Mouse (Mus musculus) frontal cortex, postnatal 10 days (tissue): ENCODE measurements at regions not wholly inside any gene's neighbourhood (a gene's known extent, or its start where the extent isn't known, plus 50 kb on each side); places are given as distances from the start of the nearest gene placed in this dataset.

ENCODE experiments used
- DNase-seq, 2 experiments: peaks; one replicate each; pipeline ENCODE4 v3.0.0; 2022; ENCODE audit warnings: low spot score in 2 of 2, mixed read lengths in 1 of 2

DNA sequence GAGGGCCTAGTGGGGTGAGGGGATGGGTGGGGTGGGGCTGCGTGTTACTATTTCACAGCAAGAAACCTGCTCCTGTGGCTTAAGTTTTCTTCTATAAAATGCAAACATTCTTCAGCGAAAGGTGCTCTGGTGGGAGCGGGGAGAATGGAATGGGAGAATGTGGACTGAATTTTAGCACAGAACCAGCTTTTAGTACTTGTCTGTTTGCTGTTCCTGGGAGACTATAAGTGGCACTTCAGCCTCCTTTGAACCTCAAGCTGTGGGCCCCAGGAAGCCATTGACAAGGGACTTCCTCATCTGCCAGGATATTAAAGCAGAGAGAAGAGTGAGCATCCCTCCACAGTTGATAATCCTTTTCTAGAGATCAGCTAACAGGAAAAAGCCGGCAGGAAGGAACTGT lies 580.2 kb downstream of the Zfp706 start:
- DNase-seq = no peak

DNA sequence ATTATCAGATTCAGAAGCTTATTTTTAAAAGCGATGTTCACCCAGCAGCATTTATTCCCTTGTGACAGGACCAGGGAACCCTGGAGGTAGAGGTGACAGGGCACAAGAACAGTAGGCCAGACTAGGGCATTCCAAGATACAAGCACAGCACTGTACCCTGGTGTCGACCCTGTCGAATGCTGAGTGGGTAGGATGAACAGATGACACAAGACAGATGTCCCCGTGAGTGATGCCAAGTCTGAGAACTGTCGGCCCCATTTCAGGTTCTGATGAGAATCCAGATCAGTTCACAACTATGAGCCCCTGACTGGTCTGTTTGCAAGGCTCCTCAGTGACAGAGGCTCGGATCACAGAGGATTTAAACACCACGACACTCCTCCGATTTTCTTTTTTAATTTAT lies 581.7 kb downstream of the Zfp706 start:
- DNase-seq = no peak

DNA sequence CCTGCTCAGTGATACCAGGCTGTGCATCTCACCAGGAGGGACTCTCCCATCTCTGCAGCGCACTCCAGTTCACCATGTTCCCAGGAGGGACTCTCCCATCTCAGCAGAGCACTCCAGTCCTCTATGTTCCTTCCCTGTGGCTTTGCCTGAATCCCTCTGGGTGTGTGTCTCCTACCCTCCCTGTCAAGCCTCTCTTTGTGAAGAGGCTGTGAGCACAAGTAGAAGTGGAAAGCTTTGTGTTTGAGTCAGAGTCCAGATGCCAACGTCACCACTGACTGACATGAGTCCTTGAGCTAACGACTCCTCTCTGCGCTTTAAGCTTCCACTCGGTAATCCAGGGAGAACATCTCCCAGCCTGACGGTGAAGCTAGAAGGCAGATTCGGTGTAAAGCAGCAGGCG lies 583.5 kb downstream of the Zfp706 start:
- DNase-seq = no peak

DNA sequence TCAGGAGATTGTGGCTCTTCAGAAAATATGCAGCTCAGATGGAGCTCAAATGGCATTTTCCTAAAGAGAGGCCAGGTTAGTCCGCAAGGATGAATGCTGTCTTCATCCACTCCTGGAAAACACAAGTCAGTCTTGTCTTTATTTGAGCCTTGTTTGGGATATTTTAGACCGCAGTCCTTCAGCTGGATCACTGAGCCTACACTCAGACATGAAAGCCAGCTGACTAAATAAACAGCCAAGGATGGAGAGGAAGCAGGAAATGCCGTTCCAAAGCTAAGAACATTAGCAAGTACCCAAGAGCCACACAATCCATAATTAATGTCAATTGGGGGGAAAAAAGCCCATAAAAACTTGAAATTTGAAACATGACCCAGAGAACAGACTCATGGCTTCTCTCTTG lies 584.8 kb downstream of the Zfp706 start:
- DNase-seq = no peak

DNA sequence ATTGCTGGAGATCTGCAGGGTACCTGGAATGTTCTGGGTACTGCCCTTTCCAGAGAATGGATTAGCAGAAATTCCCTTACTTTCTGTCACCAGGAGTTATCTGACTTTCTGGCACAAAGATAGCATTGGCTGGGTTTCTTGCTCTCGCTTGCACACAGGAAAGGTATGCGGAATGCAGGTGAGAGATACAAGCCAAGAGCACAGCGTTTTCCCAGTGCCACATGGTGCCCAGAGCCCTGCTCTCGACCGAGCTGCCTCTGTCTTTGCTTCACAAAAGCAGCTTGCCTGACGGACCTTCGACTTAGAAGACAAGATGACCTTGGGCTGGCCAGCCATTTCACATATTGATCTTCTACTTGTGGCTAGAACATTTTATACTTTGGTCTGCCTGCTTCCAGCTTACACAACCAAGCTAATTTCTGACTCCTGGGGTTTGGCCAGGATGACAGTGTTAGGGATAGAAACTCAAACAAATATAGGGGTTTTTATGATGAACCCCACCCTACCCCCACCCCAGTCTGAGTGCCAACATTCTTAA lies 587.6 kb downstream of the Zfp706 start:
- DNase-seq = no peak

DNA sequence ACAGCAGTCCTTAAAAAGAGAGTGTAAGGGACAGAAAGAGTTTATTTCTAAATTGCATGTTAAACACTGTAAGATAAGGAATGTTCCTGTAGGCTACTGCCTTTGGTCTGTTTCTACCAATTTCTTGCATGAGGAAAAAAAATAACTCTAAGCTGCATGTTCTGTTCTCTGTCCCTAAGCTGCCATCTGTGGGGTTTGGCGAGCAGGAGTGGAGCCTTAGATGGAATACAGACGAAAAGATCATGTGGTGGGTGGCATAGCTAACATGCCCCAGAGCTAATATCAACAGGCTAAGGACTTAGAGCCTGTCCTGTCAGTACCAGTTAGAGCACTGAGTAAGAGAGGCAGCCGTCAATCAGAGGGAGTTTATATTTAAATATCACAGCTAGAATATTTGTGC lies 590.1 kb downstream of the Zfp706 start:
- DNase-seq = peak in 1 of 2 experiments; percentile 26

DNA sequence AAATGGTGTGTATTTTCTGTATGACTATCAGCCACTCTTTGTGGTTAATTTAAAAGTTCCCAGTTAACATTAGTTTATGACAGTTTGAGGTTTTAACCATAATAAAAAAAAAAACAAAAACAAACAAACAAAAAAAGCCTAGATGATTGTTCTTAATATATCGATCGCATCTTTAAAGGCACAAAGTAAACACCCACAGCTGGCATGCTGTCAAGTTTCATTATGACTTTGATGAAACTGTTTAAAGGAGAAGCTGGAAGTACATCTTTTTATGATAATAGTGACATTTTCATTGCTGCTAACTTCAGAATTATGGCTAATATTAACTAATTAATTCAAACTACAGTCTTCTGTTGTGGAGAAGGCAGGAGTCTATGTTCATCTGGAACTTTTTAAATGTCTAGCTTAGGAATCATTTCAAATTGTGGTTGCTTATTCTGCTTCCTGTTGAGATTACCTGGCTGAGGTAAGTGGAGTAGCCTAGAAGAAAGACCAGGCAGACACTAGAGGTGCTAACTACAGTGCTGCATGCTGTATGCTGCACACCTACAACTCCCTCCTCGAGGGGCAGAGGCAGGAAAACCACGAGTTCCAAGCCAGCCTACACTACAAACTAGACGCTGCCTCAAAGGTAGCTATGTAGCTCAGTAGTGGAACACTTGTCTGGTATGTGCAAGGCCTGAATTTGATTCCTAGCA lies 591.9 kb downstream of the Zfp706 start:
- DNase-seq = no peak

DNA sequence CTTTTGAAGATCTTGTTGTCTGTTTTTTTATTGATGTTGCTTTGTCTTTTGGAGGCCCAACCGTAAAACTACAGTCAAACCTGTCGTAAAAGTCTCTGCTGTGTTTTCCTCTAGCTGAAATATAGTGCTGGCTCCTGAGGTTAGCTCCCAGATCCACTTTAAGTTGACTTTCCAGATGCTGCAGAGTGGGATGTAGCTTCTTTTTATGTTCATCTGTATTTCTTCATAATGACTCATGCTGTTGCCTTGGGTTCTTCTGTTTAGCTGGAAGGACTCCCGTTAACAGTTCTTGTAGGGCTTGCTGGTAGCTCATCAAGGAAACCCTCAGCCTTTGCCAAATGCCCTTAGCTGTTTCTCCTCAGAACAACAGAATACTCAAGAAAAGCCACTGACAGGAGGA lies 595.6 kb downstream of the Zfp706 start:
- no peak for DNase-seq

DNA sequence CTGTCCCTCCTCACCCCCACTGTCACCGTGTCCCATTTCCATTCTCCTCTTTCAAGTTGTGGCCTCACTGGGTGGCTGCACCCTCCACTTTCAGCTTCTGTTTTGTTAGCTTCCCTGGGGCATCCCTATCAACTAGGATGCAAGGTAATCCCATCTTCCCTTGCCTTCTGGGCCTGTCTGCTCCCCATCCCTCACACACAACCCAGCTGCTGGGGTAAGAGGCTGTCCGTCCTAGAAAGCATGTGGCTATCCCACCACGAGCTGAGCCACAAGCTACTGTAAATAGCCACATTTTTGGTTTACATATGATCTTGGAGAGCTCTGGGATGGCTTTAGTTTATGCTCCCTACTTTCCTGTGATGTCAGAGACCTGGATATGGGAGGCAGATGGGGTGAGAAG lies 602.1 kb downstream of the Zfp706 start:
- DNase-seq = no peak

DNA sequence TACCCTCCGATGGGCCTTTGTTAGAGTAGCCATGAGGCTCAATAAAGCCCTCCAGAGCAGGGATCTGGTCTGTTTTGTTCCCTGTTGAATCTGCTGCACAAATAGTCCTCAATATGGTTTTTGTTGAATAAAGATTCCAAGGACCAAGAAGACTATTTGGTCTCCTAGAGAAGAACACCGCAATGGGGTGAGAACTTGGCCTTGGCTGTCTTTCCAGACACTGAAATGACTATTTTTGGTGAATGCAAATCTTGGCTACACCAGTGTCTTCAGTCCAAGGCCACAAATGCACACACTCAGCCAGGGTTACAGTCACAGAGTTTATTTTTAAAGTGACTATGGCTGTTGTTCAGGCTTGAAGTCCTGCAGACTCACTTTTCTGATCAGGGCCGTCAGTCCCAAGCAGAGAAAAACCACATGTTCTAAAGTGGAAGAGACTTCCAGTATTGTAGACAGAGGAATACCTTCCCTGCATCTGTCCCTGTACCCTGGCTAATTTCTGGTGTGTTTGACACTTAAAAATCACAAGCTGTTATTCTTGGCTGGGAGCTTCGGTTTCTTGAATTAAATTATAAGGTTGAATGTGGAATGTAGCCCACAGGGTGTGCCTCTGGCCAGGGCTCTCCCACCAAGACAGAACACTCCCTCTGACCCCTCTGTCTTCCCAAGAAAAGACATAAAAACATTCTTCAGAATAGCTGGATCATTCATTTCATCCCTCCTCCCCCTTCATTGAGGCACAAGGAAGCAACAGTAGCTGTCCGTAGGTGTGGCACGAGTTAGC lies 604.0 kb downstream of the Zfp706 start:
- no peak for DNase-seq

DNA sequence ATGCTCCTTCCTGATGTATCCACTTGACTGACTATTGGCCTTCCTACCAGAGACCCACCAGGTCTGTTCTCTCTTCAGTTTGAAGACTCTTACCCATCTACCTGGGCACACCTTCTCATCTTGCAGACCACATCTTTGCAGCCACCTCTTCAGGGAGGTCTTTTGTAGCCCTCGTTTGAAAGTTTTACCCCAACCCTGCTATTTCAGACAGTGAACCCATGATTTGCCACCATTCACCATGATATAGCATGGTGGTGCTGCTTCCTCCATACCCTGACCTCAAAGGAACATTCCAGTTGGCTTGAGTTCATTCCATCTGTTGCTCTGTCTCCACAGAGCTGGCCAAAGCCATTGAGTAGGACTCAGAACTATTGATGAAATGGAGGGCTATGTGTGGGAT lies 605.5 kb downstream of the Zfp706 start:
- no peak for DNase-seq

DNA sequence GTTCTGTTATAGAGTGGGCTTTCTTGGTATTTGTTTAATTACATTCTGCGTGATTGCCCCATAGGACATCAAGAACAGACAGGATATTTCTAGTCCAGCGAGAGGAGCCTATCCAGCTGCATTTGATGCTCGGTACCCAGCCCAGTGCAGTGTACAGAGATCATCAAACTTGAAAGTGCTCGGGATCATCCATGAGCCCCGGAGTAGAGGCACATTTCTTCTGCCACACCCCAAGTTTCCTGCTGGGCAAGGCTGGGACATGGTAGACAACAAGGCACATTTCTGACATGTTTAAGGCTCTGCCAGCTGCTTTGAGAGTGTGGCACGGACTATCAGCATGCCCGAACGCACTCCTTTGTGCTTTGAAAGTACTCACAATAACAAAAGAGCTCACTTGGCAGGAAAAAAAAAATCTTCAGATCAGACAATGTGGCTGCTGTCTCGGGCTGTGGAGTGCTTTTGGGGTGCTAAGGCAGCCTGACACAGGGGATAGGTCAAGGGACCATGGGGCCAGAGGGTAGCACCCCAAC lies 607.2 kb downstream of the Zfp706 start:
- no peak for DNase-seq

DNA sequence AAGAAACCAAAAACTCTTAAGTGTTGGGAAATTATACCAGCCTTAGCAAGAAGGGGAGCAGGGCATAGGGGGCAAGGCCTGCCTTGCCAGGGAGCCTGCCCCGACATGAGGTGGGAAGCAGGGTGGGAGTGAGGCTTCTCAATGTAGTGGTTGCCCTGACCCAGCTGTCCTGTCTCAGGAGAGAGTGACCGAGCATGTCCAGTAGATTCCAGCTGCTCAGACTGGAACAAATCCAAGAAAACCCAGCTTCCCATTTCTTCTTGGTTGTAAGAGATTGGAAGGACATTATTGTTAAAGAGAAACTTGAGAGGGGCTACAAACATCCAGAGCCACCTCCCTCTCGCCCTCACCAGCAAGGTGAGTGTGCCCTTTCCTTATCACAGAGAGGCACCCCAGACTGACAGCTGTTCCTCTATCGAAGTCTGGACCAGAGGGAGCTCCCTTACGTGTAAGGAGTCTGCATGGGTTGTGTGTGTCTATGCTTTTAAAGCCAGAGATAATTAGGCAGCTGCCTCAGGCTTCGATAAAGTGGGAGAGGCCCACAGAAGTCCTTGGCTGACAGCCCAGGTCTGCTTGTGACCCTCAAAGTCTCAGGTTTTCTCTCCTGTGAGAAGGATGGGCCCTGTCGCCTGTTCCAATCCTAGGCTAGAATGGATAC lies 608.1 kb downstream of the Zfp706 start:
- no peak for DNase-seq

DNA sequence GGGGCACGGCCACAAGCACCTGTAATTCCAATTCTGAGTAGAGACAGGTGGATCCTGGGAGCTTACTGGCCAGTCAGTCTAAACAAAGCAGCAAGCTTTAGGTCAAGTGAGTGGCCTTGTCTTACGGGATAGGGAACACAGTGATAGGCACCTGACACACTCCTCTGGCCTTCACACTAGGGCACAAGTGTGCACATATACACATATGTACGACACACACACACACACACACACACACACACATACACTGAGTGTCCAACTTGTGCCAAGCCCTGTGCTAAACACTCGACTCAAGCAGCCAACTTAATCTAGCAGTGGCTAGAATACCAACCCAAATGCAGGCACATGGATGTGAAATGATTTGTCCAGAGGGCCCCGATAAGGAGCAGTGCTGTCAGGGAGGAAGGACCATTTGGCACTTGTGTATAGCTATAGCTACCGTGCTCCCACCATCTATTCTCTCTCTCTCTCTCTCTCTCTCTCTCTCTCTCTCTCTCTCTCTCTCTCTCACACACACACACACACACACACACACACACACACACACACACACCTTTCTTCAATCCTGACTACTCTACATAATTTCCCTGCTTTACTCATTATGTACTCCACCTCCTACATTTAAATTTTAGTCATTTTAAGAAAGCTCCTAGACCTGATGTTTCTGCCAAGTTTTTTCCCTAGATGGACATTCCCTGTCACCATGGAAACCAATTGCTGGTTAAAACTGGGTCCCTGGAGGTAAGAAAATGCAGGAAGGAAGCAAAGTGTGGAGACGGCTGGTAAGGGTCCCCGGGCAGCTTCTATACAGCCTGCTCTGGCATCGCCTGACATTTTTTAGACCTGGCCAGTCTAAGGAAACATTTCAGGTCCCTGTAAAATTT lies 609.2 kb downstream of the Zfp706 start:
- no peak for DNase-seq

DNA sequence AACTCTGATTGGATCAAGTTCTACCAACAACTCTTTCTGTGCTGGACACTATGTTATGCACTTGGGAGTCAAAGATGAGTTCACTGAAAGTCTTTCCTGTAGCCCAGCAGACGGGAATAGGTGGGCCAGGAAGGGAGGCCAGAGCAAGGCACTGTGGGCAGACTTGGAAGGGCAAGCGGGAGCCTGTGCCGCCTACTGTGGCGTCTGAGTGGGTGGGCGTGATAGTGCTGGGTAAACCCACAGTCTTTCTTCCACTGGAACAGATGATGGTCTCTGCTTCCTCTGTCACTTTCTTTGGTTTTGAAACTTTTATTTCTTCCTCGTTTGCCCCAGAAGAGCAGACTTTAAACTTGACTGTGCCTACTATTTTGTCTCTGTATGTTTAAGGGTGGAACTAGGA lies 610.8 kb downstream of the Zfp706 start:
- no peak for DNase-seq

DNA sequence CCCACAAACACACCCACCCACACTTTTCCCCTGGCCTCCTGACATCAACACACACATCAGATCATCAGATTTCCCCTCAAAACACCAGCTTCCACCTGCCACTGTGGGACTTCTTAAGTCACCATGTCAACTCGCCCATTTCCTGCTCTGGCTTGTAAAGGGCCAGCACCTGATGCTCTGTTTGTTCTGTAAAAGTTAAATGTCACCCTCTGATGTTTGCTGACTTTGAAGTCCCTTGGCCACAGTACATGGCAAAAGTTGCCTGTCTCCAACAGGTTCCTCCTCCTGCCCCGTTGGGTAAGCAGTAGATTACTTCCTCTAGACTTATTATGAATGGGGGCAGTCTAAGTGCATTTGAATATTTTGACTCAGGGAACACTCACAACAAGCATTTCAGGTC lies 611.3 kb downstream of the Zfp706 start:
- DNase-seq = no peak

DNA sequence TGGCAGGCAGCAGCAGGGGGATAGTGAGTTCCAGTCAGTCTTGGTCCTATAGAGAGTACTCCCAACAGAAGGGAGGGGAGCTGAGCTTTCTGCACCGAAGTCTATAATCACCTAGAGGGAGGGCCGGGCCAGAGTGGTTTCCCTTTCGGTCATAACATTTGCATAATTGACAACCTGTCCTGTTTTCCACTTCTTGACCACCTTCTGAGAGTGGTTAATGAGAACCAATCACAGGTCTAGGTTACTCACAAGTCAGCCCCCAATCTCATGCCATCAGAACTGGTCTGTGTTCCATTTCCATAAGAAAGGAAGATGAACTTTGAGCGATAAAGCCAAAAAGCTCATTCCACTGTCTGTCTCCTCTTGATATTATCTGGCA lies 611.9 kb downstream of the Zfp706 start:
- no peak for DNase-seq

DNA sequence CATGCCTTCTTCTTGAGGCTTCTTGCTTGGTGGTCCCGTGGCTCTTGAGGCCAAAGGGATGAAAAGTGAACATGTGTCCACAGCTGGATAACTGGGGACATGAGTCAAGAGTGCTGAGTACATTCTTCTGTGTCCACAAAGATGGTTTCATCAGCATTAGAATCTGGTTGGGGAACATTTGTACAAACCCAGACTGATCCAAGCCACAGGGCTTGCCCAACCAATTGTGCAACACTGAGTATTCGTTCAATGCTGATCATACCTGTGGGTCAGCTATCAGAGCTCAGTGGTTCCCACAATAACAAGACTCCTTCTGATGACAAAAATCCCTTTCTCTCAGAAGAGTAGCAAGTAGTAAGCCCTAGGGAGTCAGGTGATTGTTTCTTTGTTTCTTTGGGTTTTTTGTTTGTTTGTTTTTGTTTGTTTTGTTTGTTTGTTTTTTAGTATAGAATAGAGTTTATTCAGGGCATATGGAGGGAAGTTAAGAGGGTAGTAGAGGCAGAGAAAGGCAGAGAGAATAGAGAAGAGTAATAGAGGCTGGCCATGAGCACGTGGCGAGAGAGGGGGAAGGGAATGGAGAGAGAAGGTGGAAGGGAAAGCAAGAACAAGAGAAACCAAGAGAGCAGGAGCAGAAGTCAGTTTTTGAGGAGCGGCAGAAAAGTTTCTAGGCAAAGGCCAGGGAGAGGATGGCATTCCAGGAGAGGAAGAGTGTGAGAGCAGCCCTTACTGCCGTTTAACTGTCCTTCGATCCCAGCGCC lies 612.5 kb downstream of the Zfp706 start:
- no peak for DNase-seq

DNA sequence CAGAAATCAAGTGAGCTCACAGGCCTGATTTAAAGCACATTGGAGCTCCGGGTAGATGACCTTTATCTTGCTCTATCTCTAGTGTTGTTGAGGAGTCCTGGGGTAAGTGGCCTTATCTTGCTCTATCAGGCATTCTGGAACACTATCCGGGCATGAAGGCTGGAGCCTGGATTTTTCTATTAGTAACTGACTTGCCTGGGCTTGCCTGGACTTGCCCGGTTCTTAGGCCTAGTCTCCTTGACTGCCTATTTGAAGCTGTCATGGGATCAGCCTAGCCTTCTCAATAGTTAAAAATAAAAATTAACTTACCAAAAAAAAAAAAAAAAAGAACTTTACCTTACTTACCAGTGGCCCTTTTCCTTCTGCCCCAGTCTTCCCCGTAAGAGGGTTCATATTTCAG lies 617.8 kb downstream of the Zfp706 start:
- DNase-seq = no peak

DNA sequence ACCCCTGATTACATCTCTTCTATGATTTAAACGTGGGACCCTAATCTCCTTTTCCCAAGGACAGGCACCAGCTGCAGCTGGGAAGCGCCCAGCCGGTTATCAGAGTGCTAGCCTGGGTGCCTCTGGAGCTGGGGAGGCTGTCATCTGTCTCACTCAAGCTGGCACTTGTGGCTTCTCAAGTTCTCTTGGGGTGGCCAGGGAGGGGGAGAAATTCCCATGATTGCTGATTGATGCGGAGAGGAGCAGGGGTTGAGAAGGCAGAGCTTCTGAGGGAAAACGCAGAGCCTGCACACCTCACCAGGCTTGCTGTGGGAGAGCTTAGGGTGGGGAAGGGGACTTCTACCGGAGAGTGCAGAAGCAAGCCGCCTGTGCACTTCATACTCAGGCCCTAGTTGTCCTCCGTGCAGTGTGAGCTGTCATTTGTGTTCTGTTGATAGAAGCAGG lies 626.3 kb downstream of the Zfp706 start:
- no peak for DNase-seq
